Mouse (Mus musculus) megakaryocyte, adult 5-6 weeks (primary cell): ENCODE results near the gene Prx. TPM values are rescaled to one million over a fixed set of nuclear protein-coding genes. Genes with fewer than 3 reads are reported as not detected.
"Not testable (repeated sequence)": the region's sequence is repeated elsewhere in the genome, so short reads cannot be mapped to it uniquely, and the experiment has no call there.

Source experiments
- ATAC-seq: 2 replicates; pipeline ENCODE4 v1.8.0; 2016; ENCODE audit warnings: mild to moderate bottlenecking, inconsistent platforms; ENCODE audit not compliant: poor library complexity, severe bottlenecking
- total RNA-seq, 2 experiments: library from RNA; stranded (forward) in 1 of 2; stranded (reverse) in 1 of 2; fragments of 153-499, 151-499 nt in 1 of 2; fragments of 221-1000, 200-1000 nt in 1 of 2; gene quantifications; 2 replicates each; pipeline versions ENCODE4 v1.2.3 to v1.2.4; 2015 to 2017

The Prx gene
- total RNA-seq, 2 experiments from 2014 or later: 0.16 to 0.22 TPM

DNA sequence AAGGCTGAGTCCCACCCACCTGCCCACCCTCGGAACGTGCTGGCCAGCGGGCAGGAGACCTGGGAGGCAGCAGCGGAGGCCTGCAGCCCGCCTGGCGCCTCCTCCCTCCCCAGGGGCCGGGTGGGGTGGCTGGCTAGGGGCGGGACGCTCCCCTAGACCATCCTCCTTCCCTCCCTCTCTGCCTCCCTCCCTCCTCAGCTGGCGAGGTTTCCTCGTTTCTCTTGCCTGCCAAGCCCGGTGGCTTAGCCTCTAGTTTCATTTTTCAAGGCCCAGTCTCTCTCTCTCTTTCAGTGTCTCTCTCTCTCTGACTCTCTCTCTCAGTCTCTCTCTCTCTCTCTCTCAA lies 17.5 kb upstream of the Prx start:
- peak; percentile 96 for ATAC-seq

DNA sequence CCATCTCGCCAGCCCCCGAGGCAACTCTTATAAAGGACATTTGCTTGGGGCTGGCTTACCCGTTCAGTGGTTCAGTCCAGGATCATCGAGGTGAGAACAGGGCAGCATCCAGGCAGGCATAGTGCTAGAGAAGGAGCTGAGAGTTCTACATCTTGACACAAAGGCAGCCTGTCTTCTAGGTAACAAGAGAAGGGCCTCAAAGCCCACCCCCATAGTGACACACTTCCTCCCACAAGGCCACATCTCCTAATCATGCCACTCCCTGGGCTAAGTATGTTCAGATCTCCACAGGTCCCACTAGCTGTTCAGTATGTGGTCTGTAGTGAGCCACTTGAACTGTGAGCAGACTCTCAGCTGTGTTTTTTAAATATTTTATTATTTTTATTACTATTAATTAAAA lies 15.3 kb upstream of the Prx start:
- no peak for ATAC-seq

DNA sequence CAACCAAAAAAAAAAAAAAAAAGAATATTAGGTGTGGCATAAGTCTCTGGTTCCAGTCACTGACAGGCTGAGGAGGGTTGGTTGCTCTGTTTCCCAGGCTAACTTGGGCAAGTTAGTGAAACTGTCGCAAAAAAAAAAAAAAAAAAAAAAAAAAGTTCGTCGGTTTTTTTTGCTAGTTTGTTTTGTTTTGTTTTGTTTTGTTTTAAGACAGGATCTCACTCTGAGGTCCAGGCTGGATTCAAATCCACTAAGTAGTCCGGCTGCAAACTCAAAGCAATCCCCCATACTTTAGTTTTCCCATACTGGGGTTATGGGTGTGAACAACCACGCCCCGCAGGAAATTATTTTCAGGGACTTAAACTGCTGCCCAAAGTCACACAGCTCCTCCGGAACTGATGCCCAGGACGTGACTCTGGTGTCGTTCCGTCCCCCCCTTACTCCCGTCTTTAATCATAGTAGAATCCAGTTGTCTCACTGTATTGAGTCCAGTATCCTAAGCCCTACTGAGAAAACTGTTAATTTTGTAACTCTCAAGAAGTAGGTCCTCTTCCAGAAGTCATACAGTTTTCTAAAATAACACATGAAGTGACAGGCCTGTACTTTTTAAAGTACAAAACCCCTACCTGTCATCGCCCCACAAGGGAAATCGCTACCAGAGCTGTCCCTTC lies 12.9 kb upstream of the Prx start:
- no peak for ATAC-seq

DNA sequence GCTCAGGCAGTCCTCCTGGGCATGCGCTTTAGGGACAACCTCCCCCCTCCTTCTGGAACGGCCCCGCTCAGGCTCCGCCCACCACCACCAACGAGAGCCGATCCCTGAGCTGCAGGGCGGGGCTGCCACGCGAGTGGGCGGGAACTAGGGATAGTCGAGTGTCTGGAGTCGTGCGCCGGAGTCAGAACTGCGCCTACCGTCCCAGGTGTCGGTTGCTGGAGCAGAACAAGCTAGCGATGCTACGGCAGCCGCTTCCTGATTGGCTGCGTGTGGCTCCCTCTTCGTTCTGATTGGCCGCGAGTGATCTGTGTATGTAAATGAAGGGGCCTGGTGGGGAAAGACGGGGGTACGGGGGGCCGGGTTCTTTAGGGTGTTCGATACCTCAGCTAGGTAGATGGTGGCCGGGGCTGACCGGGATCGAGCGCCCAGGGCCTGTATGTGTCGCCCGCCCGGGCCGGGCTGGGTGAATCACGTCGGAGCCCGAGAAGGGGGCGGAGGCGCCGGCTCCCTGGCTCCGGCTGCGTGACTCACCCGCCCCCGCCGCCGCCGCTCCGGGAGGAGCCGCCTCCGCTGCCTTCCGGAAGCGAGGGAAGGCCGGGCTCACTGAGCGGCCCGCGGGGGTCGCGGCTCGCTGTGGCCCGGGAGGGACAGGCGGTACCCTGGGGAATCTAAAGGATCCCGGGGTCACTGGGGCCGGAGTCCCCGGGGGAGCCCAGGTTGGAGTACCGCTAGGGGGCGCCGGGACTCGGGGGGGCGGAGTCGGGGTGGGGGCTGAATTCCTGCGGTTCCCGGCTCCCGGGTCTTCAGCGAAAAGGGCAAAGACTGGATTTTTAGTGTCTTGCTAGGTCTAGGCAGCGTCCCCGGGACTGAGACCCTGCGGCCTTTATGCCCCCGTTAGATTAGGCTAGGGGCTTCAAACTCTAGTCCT lies 12.1 kb upstream of the Prx start, which contains the start of gene Sertad1:
Gene Sertad1 (plus strand): TSS at position 141 of the 928 bp plus-strand sequence.
- ATAC-seq: peak; percentile 75

DNA sequence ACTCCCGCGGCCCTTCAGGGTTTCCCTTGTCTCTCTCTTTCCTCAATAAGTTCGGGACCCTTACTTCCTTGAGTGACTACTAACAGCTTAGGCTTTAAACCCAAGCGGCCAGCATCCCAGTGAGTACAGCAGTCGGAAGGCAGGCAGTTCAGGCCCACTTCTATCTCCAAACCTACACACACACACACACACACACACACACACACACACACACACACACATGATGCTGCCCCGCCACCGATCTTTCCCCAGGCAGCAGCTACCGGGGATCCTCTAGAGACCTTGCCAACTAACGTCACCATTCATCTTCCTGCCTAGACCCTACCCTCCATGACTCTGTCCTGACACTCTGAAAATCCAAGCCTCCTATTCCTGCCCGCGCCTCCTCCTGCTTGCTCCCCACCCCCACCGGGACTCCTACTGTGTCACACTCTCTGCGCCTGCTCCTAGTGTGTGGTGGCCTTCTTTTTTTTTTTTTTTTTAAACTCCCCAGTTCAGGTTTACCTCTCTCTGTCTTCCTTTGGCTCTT lies 11.3 kb upstream of the Prx start:
- ATAC-seq: no peak

DNA sequence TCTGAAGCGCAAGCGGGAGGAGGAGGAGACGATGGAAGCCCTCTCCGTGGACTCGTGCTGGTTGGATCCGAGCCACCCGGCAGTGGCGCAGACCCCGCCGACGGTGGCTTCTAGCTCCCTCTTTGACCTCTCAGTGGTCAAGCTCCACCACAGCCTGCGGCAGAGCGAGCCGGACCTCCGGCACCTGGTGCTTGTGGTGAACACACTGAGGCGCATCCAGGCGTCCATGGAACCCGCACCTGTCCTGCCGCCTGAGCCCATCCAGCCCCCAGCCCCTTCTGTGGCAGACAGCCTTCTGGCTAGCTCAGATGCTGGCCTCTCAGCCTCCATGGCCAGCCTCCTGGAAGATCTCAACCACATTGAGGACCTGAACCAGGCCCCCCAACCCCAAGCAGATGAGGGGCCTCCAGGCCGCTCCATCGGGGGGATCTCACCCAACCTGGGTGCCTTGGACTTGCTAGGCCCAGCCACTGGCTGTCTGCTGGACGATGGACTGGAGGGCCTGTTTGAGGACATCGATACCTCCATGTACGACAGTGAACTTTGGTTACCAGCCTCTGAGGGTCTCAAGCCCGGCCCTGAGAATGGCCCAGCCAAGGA lies 9.8 kb upstream of the Prx start:
- ATAC-seq: no peak

DNA sequence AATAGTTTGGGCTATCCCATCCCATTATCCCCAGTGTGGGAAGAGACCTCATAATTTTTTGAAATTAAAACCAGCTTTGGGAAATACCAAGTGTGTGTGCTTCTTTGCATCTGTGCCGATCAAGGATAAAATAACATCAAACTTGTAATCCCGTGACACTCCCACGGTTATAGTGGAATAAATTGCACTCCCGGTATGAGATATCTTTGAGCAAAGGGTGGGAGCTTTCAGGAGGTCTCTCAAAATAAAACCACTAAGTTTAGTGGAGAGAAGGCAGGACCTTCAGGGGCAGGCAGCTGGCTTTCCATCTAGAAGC lies 8.9 kb upstream of the Prx start:
- no peak for ATAC-seq

DNA sequence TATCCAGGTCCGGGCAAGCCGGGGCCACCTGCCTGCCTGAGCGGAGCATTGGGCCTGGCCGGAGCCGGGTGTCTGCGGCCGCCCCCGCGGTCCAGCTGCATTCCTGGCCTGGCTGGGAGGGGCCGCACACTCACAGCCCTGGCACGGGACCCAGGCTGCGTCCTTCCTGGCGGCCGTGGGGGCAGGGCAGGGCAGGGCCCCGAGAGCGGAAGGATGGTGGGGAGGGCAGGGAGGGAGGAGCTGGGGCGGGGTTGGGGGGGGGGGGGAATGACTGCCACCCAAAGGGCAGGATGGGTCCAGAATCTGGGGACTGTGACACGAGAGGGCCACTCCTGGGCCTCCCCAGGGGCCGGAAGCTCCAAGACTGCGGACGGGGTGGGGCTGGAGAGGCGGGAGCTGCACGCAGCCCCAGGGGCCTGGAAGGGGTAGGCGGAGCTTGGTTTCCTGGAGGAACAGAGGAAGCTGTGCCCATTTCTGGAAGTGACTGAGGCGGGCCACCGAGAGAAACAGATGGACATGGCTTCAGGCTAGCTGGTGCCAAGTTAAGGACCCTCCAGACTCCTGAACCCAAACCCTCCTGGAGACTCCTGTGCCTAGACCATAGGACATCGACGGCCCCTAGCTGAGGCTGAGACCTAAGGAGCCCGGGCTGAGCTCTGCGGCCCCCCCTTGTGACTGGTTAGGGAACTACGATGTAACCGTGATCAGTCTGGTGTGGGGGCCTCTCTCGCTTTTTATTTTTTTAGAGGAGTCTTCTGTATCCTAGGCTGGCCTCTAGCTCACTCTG lies 8.4 kb upstream of the Prx start:
- ATAC-seq: peak; percentile 60

DNA sequence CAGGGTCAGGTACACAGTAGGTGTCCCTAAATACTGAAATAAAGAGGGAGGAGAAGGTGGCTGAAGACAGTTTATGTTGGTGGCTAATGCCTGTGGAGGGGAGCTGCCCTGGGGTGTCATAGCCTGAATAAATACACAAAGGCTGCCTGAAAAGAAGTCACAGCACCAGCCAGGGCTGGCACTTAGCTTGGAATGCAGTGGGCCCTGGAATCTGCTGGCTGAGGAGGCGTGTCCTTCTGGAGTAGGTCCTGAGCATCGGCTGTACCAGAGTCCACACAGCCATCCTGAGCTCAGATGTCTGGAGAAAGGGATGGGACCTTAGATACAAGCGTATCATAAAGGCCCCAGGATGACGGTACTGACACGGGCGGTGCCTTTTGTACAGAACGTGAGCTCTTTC lies 7.3 kb upstream of the Prx start:
- no peak for ATAC-seq

DNA sequence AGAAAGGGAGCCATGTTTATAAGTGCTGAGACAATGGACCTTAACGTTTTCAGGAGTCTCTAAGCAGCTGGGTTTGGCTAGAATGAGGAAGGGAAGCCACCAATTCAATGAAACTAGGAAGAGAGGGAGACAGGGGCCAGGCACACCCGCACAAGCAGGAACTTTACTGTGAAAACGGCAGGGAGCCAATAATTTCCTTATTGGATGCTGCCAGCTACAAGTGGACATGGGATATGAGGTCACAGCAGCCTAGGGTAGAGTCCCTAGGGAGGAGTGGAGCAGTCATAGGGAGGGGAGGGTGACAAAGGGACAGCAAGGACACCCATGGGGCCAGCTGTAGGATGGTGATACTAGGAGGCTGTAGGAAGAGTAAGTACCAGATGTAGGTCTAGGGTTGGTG lies 6.1 kb upstream of the Prx start:
- ATAC-seq: no peak

DNA sequence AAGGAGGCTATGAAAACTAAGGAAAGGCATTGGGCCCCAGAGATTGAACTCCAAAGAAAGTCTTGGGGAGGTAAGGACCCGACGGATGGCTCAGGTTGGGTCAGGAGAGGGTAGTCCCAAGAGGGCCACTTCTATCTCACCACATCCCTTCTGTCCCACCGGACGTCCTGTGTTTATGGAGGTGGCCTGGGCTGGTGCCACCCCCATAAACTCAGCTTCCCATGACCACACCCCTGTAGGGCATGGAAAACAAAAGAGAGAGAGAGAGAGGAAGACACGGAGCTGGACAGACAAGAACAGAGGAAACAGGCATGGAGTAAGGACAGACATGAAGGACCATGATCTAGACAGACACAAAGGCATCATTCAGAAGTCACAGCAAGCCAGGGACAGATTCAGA lies 5.7 kb upstream of the Prx start:
- no peak for ATAC-seq

DNA sequence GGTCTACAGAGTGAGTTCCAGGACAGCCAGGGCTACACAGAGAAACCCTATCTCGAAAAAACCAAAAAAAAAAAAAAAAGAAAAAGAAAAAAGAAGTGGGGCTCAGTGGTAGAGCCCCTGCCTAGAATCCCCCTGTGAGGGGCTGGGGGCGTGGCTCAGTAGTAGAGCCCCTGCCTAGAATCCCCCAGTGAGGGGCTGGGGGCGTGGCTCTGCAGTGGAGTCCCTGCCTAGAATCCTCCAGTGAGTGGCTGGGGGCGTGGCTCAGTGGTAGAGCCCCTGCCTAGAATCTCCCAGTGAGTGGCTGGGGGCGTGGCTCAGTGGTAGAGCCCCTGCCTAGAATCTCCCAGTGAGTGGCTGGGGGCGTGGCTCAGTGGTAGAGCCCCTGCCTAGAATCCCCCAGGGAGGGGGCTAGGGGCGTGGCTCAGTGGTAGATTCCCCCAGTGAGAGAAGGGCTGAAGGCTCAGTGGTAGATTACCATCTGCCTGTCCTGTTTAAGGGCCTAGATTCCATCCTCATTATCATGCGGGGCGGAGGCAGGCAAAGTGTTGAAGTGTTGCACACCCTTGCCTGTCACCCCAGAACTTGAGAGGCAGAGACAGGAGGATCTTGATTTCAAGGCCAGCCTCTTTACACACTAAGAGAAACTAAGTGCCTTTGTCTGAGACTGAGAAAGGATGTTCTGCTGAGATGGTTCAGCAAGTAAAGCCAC lies 4.3 kb upstream of the Prx start:
- not testable (repeated sequence) for ATAC-seq

DNA sequence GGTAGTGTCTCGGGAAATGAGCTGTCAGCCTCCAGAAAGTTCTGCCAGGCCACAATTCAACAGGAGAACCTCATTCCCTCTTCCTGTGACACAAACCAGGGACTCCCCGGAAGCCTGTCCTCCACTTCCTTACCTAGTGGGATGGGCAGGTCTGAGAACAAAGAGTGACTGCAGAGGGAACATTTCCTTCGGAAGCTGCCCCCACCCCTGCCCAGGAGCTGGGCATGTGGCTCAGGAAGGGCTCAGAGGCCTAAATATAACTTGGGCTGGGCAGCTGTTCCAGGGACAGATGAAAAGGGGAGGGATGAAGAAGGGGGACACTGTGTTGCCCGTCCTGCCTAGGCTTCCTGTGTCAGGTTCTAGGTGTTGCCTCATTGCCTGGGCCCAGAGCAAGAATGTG lies 2.5 kb downstream of the Prx start:
- no peak for ATAC-seq

DNA sequence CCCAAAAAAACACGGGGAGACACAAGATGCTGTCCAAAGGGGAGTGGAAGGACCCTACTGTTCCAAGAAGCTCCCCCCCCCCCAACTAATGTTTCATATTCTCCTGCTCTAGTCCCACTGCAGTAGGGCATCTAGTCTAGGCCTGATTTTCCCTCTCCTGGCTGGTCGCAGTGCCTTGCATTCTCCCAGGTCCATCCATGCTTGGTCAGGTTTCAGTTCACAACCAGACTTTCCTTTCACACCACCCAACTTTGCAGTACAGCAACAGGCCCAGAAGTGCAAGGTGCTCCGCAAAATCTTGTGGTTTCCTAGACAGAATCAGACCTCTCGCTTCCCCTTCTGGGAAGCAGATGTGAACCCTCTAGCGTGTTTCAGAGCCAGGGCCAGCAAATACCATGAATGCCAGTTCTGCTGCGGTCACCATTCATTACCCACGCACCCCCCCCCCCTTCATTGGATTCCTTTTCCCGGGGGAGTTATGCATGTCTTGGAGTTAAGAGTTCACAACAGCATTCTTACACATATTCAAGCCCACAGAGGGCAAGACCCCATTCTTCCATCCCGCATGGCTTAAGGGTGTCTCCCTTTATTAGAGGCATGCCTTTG lies 7.7 kb downstream of the Prx start:
- ATAC-seq: peak; percentile 38; the same call in 1 of the 2 replicates

DNA sequence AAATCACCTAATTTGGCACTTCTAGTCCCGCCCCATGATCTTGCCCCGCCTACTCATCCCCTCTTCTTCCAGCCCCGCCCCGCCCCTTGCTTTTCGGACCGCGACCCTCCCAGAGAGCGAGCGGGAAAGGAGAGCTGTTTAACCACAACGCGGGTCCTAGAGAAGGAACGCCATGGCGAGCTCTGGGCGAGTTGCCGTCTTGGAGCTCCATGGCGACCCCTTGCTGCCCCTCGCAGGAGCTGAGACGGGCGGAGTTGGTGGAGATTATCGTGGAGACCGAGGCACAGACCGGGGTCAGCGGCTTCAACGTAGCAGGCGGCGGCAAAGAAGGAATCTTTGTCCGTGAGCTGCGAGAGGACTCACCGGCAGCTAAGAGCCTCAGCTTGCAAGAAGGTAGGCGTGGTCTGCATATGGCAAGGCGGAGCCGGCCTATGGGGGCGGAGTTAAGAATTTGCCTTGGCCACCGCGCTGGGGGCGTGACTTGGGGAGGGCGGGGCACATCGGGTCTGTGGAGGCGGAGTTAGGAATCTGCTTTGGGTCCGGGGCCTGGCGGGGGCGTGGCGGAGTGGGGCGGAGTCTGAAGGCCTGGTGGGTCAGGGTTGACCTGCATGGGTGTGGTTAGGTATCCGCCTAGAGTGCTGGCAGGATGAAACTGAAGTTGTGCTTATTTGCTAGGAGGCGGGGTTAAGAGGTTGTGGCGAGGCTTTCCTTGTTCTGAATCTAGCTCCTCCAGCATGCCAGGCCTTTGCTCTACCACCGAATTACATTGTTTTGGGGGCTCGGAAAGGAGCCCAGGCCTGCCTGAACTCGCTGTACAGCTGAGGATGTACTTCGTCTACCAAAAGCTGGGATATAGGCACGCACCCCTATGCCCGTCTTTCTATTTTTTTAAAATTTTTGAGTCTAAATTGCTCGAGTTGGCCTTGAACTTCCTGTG lies 8.9 kb downstream of the Prx start:
- ATAC-seq: peak; percentile 94

DNA sequence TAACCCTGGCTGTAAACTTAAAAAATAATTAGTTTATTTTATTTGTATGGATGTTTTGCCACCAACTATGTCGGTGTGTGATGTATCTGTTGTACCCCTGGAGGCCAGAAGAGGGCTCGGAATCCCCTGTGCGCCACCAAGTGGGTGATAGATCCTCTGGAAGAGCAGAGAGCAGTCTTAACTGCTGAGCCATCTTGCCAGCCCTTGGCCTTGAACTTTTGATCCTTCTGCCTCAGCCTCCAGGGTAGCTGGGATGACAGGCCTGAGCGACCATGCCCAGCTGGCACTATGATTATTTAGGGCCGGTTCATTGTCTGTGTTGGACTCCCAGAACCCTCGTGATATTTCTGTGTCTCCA lies 9.5 kb downstream of the Prx start:
- peak; percentile 72 for ATAC-seq

DNA sequence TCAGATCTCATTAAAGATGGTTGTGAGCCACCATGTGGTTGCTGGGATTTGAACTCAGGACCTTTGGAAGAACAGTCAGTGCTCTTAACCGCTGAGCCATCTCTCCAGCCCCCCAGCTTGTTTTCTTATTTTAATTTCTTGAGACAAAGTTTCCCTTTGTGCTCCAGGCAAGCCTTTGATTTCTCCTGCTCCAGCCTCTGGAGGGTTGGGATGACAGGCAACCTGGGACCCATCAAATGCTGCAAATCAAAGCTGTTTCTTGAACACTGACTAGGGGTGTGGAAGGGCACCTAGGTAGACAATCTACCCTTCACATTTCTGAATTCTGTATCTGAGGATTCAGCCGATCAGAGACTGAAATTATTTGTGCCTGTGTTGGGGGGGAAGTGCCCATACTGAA lies 11.7 kb downstream of the Prx start:
- no peak for ATAC-seq

DNA sequence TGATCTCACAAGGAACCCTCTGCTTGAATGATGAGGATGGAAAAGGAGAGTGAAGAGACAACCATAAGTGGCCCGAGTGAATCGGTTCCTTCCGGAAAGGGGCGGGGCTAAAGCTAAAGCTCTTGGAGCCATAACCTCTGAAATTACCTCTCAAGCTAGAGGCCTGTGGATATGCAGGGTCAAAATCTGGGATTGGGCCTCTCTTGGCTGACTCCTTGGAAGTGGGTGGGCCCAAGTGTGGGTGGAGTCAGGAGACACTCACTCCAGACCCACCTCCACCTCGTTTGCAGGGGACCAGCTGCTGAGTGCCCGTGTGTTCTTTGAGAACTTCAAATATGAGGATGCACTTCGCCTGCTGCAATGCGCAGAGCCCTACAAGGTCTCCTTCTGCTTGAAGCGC lies 15.8 kb downstream of the Prx start:
- ATAC-seq: no peak

DNA sequence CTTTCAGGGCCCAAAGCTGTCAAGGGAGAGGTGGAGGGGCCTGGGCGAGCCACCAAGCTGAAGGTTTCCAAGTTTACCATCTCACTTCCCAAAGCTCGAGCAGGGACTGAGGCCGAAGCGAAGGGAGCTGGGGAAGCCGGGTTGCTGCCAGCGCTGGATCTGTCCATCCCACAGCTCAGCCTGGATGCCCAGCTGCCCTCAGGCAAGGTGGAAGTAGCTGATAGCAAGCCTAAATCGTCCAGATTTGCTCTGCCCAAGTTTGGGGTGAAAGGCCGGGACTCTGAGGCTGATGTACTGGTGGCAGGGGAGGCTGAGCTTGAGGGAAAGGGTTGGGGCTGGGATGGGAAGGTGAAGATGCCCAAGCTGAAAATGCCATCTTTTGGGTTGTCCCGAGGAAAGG lies 19.2 kb downstream of the Prx start:
- ATAC-seq: no peak
